Mouse (Mus musculus): ENCODE results near the gene Grin2a. TPM values are rescaled to one million over a fixed set of nuclear protein-coding genes. Genes with fewer than 3 reads are reported as not detected.

Gene Grin2a
- total and polyA plus RNA-seq, 3 experiments = not detected

DNA sequence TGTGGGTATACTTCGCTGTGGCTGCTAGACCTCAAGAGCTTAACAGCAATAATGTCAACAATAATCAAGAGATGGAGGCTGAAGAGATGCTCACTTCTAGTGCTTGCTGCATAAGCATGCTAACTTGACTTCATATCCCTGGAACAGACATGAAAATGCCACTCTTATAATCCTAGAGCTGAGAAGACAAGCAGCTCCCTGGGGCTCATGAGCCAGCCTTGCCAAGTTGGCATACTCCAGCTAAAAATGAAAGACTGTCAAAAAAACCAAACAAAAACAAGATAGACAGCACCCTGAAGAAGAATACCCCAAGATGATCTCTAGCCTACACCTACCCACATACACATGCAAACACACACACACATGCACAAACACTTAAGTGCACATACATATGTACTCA, 95.2 kb downstream of the Grin2a start:
- Histone ChIP-seq H3K36me3 (ENCODE audit: control insufficient read depth in 1 of 2, insufficient read depth in 2 of 2, low read length in 2 of 2) (no peaks in the 10 kb centered on the region), H3K27me3 (ENCODE audit: control insufficient read depth in 1 of 2, insufficient read depth in 2 of 2, low read length in 2 of 2) (no peaks in the 10 kb centered on the region), H3K4me1 (ENCODE audit: control insufficient read depth in 1 of 2, insufficient read depth in 2 of 2, low read length in 2 of 2) (no peaks in the 10 kb centered on the region), H3K4me3 (ENCODE audit: control insufficient read depth in 1 of 2, insufficient read depth in 1 of 2, low read depth in 2 of 2, low read length in 2 of 2) (no peak overlapping the region), H3K27ac (ENCODE audit: control insufficient read depth, low read depth, low read length) (no peak overlapping the region), H3K9me3 (replicated peaks; ENCODE audit: insufficient read depth, low read length) (no peaks in the 10 kb centered on the region), H3K79me2 (ENCODE audit: control insufficient read depth, insufficient read depth, low read length, poor library complexity) (no peaks in the 10 kb centered on the region), H3K9ac (ENCODE audit: control insufficient read depth, low read depth, low read length, poor library complexity, severe bottlenecking) (no peak overlapping the region)
- DNase-seq (ENCODE audit: low read depth, low spot score) = no peak
- TF ChIP-seq EP300 (IDR thresholded peaks at IDR 0.05; ENCODE audit: low read depth in 1 of 2, low read length in 2 of 2) = no peak
- no peak for TF ChIP-seq NELFE (IDR thresholded peaks at IDR 0.05; ENCODE audit: low read depth, low read length)
- no peak for TF ChIP-seq ZNF384 (IDR thresholded peaks at IDR 0.05; ENCODE audit: low read depth, low read length)
- no peak for TF ChIP-seq HCFC1 (IDR thresholded peaks at IDR 0.05; ENCODE audit: low read depth, low read length)
- TF ChIP-seq POLR2A (IDR thresholded peaks at IDR 0.05; ENCODE audit: control insufficient read depth in 1 of 2, insufficient read depth in 1 of 2, low read depth in 1 of 2, low read length in 2 of 2, poor library complexity in 1 of 2) = no peak
- no peak for TF ChIP-seq ZC3H11A (IDR thresholded peaks at IDR 0.05; ENCODE audit: low read depth, low read length)
- TF ChIP-seq MAFK (IDR thresholded peaks at IDR 0.05; ENCODE audit: borderline replicate concordance, low read depth, low read length) = no peak
- TF ChIP-seq NRF1 (IDR thresholded peaks at IDR 0.05; ENCODE audit: insufficient read depth, low read depth, low read length, poor library complexity, severe bottlenecking) = no peak
- TF ChIP-seq GABPA (IDR thresholded peaks at IDR 0.05; ENCODE audit: low read depth, low read length) = no peak
- TF ChIP-seq MXI1 (IDR thresholded peaks at IDR 0.05; ENCODE audit: low read depth, low read length) = no peak

DNA sequence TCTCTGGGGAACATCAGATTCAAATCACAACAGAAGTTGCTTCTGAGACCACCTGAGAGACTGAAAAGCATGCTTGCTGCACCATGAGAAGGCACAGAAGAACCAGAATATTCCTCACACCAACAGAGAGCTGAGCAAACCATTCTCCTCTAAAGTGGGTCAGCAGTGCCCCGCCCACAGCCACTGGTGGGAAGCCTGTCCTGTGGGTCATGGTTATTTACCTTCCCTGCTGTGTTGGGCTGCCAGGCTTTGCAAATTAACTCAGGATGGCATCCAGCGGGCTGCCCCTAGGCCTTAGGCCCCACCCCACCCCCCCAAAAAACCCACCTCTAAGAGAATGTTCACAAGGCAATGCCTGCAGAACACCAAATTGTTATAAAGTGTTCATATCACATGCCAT, 96.2 kb downstream of the Grin2a start:
- Histone ChIP-seq H3K79me2 (ENCODE audit: control insufficient read depth, insufficient read depth, low read length, poor library complexity) (no peaks in the 10 kb centered on the region), H3K4me1 (ENCODE audit: control insufficient read depth in 1 of 2, insufficient read depth in 2 of 2, low read length in 2 of 2) (no peaks in the 10 kb centered on the region), H3K36me3 (ENCODE audit: control insufficient read depth in 1 of 2, insufficient read depth in 2 of 2, low read length in 2 of 2) (no peaks in the 10 kb centered on the region), H3K9me3 (replicated peaks; ENCODE audit: insufficient read depth, low read length) (no peaks in the 10 kb centered on the region), H3K9ac (ENCODE audit: control insufficient read depth, low read depth, low read length, poor library complexity, severe bottlenecking) (no peak overlapping the region), H3K27ac (ENCODE audit: control insufficient read depth, low read depth, low read length) (no peak overlapping the region), H3K4me3 (ENCODE audit: control insufficient read depth in 1 of 2, insufficient read depth in 1 of 2, low read depth in 2 of 2, low read length in 2 of 2) (no peak overlapping the region), H3K27me3 (ENCODE audit: control insufficient read depth in 1 of 2, insufficient read depth in 2 of 2, low read length in 2 of 2) (no peaks in the 10 kb centered on the region)
- TF ChIP-seq MAZ (IDR thresholded peaks at IDR 0.05; ENCODE audit: low read depth, low read length) (no peak), ELF1 (IDR thresholded peaks at IDR 0.05; ENCODE audit: low read depth, low read length) (no peak), USF1 (IDR thresholded peaks at IDR 0.05; ENCODE audit: low read depth, low read length) (no peak), ETS1 (IDR thresholded peaks at IDR 0.05; ENCODE audit: low read depth, low read length) (no peak), NRF1 (IDR thresholded peaks at IDR 0.05; ENCODE audit: insufficient read depth, low read depth, low read length, poor library complexity, severe bottlenecking) (no peak), ZMIZ1 (IDR thresholded peaks at IDR 0.05; ENCODE audit: low read depth, low read length) (no peak), MAFK (IDR thresholded peaks at IDR 0.05; ENCODE audit: borderline replicate concordance, low read depth, low read length) (no peak), RCOR1 (IDR thresholded peaks at IDR 0.05; ENCODE audit: low read depth, low read length) (no peak), GABPA (IDR thresholded peaks at IDR 0.05; ENCODE audit: low read depth, low read length) (no peak), TBP (IDR thresholded peaks at IDR 0.05; ENCODE audit: low read depth, low read length) (no peak), MYB (IDR thresholded peaks at IDR 0.05; ENCODE audit: low read depth, low read length) (no peak), SIN3A (IDR thresholded peaks at IDR 0.05; ENCODE audit: low read length) (no peak), POLR2AphosphoS5 (IDR thresholded peaks at IDR 0.05; ENCODE audit: borderline replicate concordance, low read depth, low read length) (no peak)
- DNase-seq (ENCODE audit: low read depth, low spot score) = no peak

Measured in MEL (cell line).